Mouse (Mus musculus): ENCODE data around the gene Plbd1. TPM values are rescaled to one million over a fixed set of nuclear protein-coding genes. Genes with fewer than 3 reads are reported as not detected.

Gene Plbd1
- total and polyA plus RNA-seq, 3 experiments, result not detected

- in situ Hi-C loops (cut with MboI; ENCODE audit: low pct_ligation_motif_present, low pct_unique_long_range_greater_than_20kb, low sequenced_read_pairs) (no loop called here), dilution Hi-C loops (cut with MboI; ENCODE audit: extremely low pct_ligation_motif_present, extremely low pct_unique_long_range_greater_than_20kb, low sequenced_read_pairs) (no loop called here)
- Histone ChIP-seq H3K9me3 (replicated peaks; ENCODE audit: low read length) (no peaks in the 10 kb centered on the region), H3K27me3 (replicated peaks) (no peaks in the 10 kb centered on the region), H3K9ac (ENCODE audit: insufficient read depth, low read depth) (no peak overlapping the region), H3K4me1 (ENCODE audit: control insufficient read depth in 1 of 2, insufficient read depth in 2 of 2) (peaks cover 0 to 16% of the 10 kb centered on the region in 2 experiments; a peak in 2 of 4 replicates), H3K27ac (ENCODE audit: insufficient read depth, low read depth) (no peak overlapping the region), H3K4me2 (ENCODE audit: insufficient read depth, low read depth, poor library complexity, severe bottlenecking) (no peak overlapping the region), H3K4me3 (replicated peaks in 1 of 3; ENCODE audit: low read depth in 2 of 3, low read length in 2 of 3, poor library complexity in 1 of 3) (no peak overlapping the region), H3K79me2 (replicated peaks; ENCODE audit: control insufficient read depth, extremely low read depth, insufficient read depth, poor library complexity, severe bottlenecking) (no peaks in the 10 kb centered on the region), H3K36me3 (replicated peaks in 1 of 2; ENCODE audit: control insufficient read depth in 1 of 2, insufficient read depth in 1 of 2, low read length in 1 of 2) (no peaks in the 10 kb centered on the region)
- no peak for DNase-seq (ENCODE audit: extremely low read depth)
- TF ChIP-seq ZKSCAN1 (IDR thresholded peaks at IDR 0.05; ENCODE audit: borderline replicate concordance, low read depth, low read length) (no peak), TCF12 (IDR thresholded peaks at IDR 0.05; ENCODE audit: low read depth, low read length) (no peak), PAX5 (IDR thresholded peaks at IDR 0.05; ENCODE audit: low read length) (no peak), MAX (IDR thresholded peaks at IDR 0.05; ENCODE audit: low read length) (no peak), SIN3A (IDR thresholded peaks at IDR 0.05; ENCODE audit: low read length) (no peak), HCFC1 (IDR thresholded peaks at IDR 0.05; ENCODE audit: low read depth, low read length) (no peak), GABPA (IDR thresholded peaks at IDR 0.05; ENCODE audit: insufficient replicate concordance, low read depth, low read length) (no peak), CTCF (conservative IDR thresholded peaks at IDR 0.05 in 1 of 2, IDR thresholded peaks at IDR 0.05 in 1 of 2; ENCODE audit: low read depth in 2 of 2, low read length in 2 of 2) (no peak)
Measured at GRCm38 (mm10) chr6:136658303-136658702, 3.4 kb downstream of the Plbd1 start.

- H3K27me3 ChIP-seq (replicated peaks), result no peaks in the 10 kb centered on the region
- no peaks in the 10 kb centered on the region for H3K9me3 ChIP-seq (replicated peaks; ENCODE audit: low read length)
- no peaks in the 10 kb centered on the region for H3K79me2 ChIP-seq (replicated peaks; ENCODE audit: control insufficient read depth, extremely low read depth, insufficient read depth, poor library complexity, severe bottlenecking)
- H3K36me3 ChIP-seq (replicated peaks in 1 of 2; ENCODE audit: control insufficient read depth in 1 of 2, insufficient read depth in 1 of 2, low read length in 1 of 2), result no peaks in the 10 kb centered on the region
- H3K4me1 ChIP-seq (ENCODE audit: control insufficient read depth in 1 of 2, insufficient read depth in 2 of 2), result peaks cover 0 to 22% of the 10 kb centered on the region in 2 experiments; a peak in 2 of 4 replicates
- in situ Hi-C loops (cut with MboI; ENCODE audit: low pct_ligation_motif_present, low pct_unique_long_range_greater_than_20kb, low sequenced_read_pairs), result no loop called here
- no peak for DNase-seq (ENCODE audit: extremely low read depth)
- H3K4me2 ChIP-seq (ENCODE audit: insufficient read depth, low read depth, poor library complexity, severe bottlenecking), result no peak overlapping the region
- no peak overlapping the region for H3K27ac ChIP-seq (ENCODE audit: insufficient read depth, low read depth)
- H3K9ac ChIP-seq (ENCODE audit: insufficient read depth, low read depth), result no peak overlapping the region
- no peak for TF ChIP-seq RCOR1 (conservative IDR thresholded peaks at IDR 0.05; ENCODE audit: low read depth, low read length)
- no peak for TF ChIP-seq JUN (IDR thresholded peaks at IDR 0.05; ENCODE audit: insufficient read depth, low read depth, low read length)
- TF ChIP-seq ZMIZ1 (IDR thresholded peaks at IDR 0.05; ENCODE audit: low read depth, low read length), result no peak
- no peak for TF ChIP-seq E2F4 (IDR thresholded peaks at IDR 0.05; ENCODE audit: insufficient replicate concordance, low read depth, low read length)
- no peak for TF ChIP-seq BHLHE40 (IDR thresholded peaks at IDR 0.05; ENCODE audit: low read depth, low read length)
- no peak for TF ChIP-seq SMC3 (IDR thresholded peaks at IDR 0.05; ENCODE audit: low read depth, low read length)
- TF ChIP-seq USF2 (conservative IDR thresholded peaks at IDR 0.05; ENCODE audit: low read depth, low read length), result no peak
- no peak for TF ChIP-seq UBTF (IDR thresholded peaks at IDR 0.05; ENCODE audit: low read depth, low read length)
- no peak for TF ChIP-seq POLR2A (IDR thresholded peaks at IDR 0.05; ENCODE audit: low read depth, low read length)
- dilution Hi-C loops (cut with MboI; ENCODE audit: extremely low pct_ligation_motif_present, extremely low pct_unique_long_range_greater_than_20kb, low sequenced_read_pairs), result no loop called here
- H3K4me3 ChIP-seq (replicated peaks in 1 of 3; ENCODE audit: low read depth in 2 of 3, low read length in 2 of 3, poor library complexity in 1 of 3), result no peak overlapping the region
Measured at GRCm38 (mm10) chr6:136655786-136656185, 5.9 kb downstream of the Plbd1 start.

All from CH12.LX (cell line).